Mouse (Mus musculus): Measurements from ENCODE around the gene Dagla. TPM values are rescaled to one million over a fixed set of nuclear protein-coding genes. Genes with fewer than 3 reads are reported as not detected.

Gene Dagla
- total and polyA plus RNA-seq, 2 experiments: 0.18 to 0.93 TPM

DNA sequence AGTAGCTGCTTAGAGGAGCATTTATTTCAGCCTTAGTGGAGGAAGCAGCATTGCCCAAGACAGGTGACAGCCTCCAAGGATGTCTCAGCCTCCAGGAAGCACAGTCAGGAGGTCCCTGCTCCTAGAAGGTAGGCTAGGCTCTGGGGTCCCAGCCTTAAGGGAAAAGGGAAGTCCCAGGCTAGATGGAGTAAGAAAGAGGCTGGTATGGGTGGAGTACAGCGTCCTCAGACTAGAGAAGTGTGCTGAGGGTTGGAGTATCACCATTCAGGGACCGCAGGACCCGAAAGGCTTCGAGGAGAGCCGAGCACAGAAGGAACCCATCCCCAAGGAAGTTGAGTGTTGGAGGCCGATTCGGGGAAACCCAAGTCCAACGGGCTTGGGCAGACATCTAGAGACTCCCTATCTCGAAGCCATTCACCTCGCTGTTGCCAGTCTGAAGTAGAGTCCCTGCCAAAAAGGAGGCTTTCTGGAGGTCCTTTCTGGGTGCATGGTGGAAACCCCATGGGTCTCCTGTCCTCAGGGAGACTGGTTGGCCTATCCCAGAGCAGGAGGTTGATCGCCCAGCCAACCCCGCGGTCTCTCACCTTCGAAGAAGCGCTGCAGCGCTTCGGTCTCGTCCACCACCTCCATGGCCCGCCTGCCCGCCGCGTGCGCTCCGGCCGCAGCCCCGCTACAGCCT, 64.6 kb downstream of the Dagla start:
- H3K9ac ChIP-seq (ENCODE audit: low read depth, low read length): peak overlapping the region; percentile 91
- under 1% methylated on average over 26 of the region's 26 CpGs for WGBS
- peak; percentile 40 for DNase-seq (ENCODE audit: extremely low read depth, low read depth, low spot score)
- H3K27ac ChIP-seq (replicated peaks; ENCODE audit: insufficient read depth, low read depth, low read length): peak overlapping the region; percentile 54
- peaks cover 19% of the 10 kb centered on the region; the same call in 1 of the 2 replicates for H3K79me2 ChIP-seq (ENCODE audit: control insufficient read depth, insufficient read depth, low read length)
- peak overlapping the region; percentile 77 for H3K4me3 ChIP-seq (ENCODE audit: insufficient read depth, low read depth, low read length)
- peaks cover 25% of the 10 kb centered on the region for H3K4me1 ChIP-seq (ENCODE audit: control insufficient read depth, insufficient read depth, low read length)
- no peak for TF ChIP-seq POLR2A (IDR thresholded peaks at IDR 0.05; ENCODE audit: extremely low read depth, insufficient read depth, low read length)
- no peak for TF ChIP-seq CTCF (IDR thresholded peaks at IDR 0.05; ENCODE audit: low read depth, low read length)
- H3K36me3 ChIP-seq (ENCODE audit: control insufficient read depth, insufficient read depth, low read length): no peaks in the 10 kb centered on the region
- H3K27me3 ChIP-seq (ENCODE audit: control insufficient read depth, insufficient read depth, low read length): no peaks in the 10 kb centered on the region

DNA sequence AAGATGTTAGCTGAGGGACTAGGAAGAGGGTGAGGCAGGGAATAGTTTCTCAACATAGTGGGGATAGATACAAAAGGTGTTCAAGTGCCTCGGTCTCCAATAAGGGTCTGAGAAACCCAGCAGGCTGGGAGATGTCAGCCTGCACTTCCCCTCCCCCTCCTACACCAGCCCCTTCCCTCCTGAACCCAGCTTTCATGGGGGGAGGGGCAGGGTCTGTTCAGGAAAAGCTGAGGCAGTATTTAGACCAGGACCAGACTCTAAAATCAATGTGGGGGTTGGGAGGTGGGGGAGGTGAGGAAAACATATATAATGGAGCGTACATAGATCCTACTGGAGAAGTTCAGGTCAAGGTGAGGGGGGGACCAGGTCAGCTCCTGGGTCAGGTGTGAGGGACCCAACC, 65.3 kb downstream of the Dagla start:
- H3K27me3 ChIP-seq (ENCODE audit: control insufficient read depth, insufficient read depth, low read length): no peaks in the 10 kb centered on the region
- H3K79me2 ChIP-seq (ENCODE audit: control insufficient read depth, insufficient read depth, low read length): peaks cover 26% of the 10 kb centered on the region; the same call in 1 of the 2 replicates
- H3K4me1 ChIP-seq (ENCODE audit: control insufficient read depth, insufficient read depth, low read length): peaks cover 31% of the 10 kb centered on the region
- peak overlapping the region; percentile 77; the same call in 1 of the 2 replicates for H3K4me3 ChIP-seq (ENCODE audit: insufficient read depth, low read depth, low read length)
- peak overlapping the region; percentile 91; the same call in 1 of the 2 replicates for H3K9ac ChIP-seq (ENCODE audit: low read depth, low read length)
- WGBS: 28% methylated on average over 2 of the region's 2 CpGs
- TF ChIP-seq POLR2A (IDR thresholded peaks at IDR 0.05; ENCODE audit: extremely low read depth, insufficient read depth, low read length): no peak
- TF ChIP-seq CTCF (IDR thresholded peaks at IDR 0.05; ENCODE audit: low read depth, low read length): no peak
- no peaks in the 10 kb centered on the region for H3K36me3 ChIP-seq (ENCODE audit: control insufficient read depth, insufficient read depth, low read length)
- no peak for DNase-seq (ENCODE audit: extremely low read depth, low read depth, low spot score)
- no peak overlapping the region for H3K27ac ChIP-seq (replicated peaks; ENCODE audit: insufficient read depth, low read depth, low read length)

DNA sequence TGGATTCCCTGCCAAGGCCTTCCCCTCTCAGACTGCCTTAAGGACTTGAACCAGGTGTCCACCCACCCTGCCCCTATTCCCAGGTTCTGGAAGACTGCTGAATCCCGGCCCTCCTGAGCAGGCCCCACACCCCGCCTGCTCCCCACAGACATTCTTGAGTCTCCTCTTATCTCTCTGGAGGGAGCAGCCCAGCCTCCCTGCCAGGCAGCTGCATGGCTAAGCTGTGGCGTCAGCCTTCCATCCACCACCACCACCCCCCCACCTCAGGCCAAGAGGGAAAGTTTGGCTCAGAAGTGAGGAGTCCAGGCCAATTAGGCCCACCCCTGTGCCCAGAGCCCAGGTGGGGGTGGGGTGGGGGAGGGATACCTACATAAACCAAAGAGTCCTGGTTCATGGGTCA, 66.2 kb downstream of the Dagla start:
- 57% methylated on average over 3 of the region's 3 CpGs for WGBS
- TF ChIP-seq POLR2A (IDR thresholded peaks at IDR 0.05; ENCODE audit: extremely low read depth, insufficient read depth, low read length): no peak
- no peak for TF ChIP-seq CTCF (IDR thresholded peaks at IDR 0.05; ENCODE audit: low read depth, low read length)
- no peak overlapping the region for H3K4me3 ChIP-seq (ENCODE audit: insufficient read depth, low read depth, low read length)
- peaks cover 31% of the 10 kb centered on the region for H3K4me1 ChIP-seq (ENCODE audit: control insufficient read depth, insufficient read depth, low read length)
- no peak for DNase-seq (ENCODE audit: extremely low read depth, low read depth, low spot score)
- H3K27me3 ChIP-seq (ENCODE audit: control insufficient read depth, insufficient read depth, low read length): no peaks in the 10 kb centered on the region
- peaks cover 29% of the 10 kb centered on the region; the same call in 1 of the 2 replicates for H3K79me2 ChIP-seq (ENCODE audit: control insufficient read depth, insufficient read depth, low read length)
- H3K36me3 ChIP-seq (ENCODE audit: control insufficient read depth, insufficient read depth, low read length): no peaks in the 10 kb centered on the region
- H3K27ac ChIP-seq (replicated peaks; ENCODE audit: insufficient read depth, low read depth, low read length): no peak overlapping the region
- H3K9ac ChIP-seq (ENCODE audit: low read depth, low read length): no peak overlapping the region

DNA sequence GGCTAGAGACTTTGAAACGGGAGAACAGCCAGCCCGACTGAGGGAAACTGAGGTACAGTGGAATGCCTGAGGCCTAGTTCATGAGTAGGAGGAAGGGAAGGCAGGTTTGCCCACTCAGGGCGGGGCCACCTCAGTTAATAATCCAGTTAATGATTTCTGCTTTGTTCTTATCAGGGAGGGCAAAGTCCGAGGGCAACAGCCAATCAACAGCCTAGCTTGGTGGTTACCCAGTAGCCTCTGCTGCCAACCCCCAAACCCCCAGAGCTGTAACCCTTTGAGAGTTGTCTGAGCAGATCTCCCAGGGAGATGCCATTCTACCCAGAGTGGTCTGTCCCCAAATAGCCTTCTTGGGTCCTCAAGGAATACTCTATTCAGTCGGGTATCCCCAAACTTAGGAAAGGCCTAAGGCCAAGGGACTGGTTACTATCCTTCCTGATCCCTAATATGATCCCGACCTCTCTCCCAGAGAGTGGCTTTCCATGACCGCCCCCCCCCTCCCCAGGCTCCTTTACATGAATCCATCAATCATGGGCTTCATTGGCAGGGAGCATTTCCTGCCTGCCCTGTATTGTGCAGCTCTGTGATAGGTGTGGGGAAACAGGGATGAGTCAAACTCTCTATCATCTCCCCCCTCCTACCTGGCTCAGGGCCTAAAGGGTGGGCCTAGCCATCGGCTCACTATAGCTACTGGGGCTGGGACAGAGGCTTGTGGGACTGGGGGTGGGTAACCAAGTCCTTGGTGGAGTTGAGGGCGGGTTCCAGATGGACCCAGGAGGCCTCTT, 68.7 kb downstream of the Dagla start:
- H3K9ac ChIP-seq (ENCODE audit: low read depth, low read length): peak overlapping the region; percentile 32
- TF ChIP-seq POLR2A (IDR thresholded peaks at IDR 0.05; ENCODE audit: extremely low read depth, insufficient read depth, low read length) (no peak), CTCF (IDR thresholded peaks at IDR 0.05; ENCODE audit: low read depth, low read length) (no peak)
- H3K36me3 ChIP-seq (ENCODE audit: control insufficient read depth, insufficient read depth, low read length): no peaks in the 10 kb centered on the region
- H3K27me3 ChIP-seq (ENCODE audit: control insufficient read depth, insufficient read depth, low read length): no peaks in the 10 kb centered on the region
- peak; percentile 93 for DNase-seq (ENCODE audit: extremely low read depth, low read depth, low spot score)
- H3K4me1 ChIP-seq (ENCODE audit: control insufficient read depth, insufficient read depth, low read length): peaks cover 31% of the 10 kb centered on the region
- peak overlapping the region; percentile 5; the same call in 1 of the 2 replicates for H3K4me3 ChIP-seq (ENCODE audit: insufficient read depth, low read depth, low read length)
- H3K79me2 ChIP-seq (ENCODE audit: control insufficient read depth, insufficient read depth, low read length): peaks cover 37% of the 10 kb centered on the region
- 21% methylated on average over 9 of the region's 9 CpGs for WGBS
- H3K27ac ChIP-seq (replicated peaks; ENCODE audit: insufficient read depth, low read depth, low read length): peak overlapping the region; percentile 93

DNA sequence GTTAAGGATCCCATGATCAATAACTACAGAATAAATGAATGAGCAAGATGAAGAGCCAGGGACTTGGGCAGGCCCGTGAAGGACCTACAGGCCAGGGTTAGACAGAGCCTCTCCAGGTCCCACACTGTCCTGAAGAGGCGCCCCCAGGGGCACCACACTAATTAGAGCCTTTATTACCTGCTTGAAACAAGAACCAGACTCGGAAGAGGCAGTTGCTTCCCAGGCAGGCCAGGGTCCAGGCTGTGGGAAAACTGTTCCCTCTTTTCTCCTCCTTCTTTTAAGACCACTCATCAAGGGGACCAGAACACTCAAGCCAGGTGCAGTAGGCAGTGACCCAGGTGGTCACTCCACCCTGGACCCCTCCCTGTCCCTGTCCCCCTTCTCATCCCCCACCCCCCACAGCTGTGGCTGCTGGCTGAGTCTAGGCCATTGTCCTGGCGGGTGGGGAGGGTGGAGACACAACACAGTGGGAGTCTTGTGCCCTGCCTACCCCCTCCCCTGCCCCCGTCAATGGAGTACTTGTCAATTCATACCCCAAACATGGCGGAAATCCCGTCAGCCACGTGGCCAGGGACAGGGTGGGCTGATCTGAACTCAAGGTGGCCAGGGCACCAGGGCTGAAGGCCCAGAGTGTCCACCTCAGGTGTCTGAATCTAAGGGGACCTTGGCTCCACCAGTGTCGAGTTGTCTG, 72.2 kb downstream of the Dagla start:
- H3K4me3 ChIP-seq (ENCODE audit: insufficient read depth, low read depth, low read length): no peak overlapping the region
- H3K4me1 ChIP-seq (ENCODE audit: control insufficient read depth, insufficient read depth, low read length): peaks cover 18% of the 10 kb centered on the region
- H3K27ac ChIP-seq (replicated peaks; ENCODE audit: insufficient read depth, low read depth, low read length): no peak overlapping the region
- TF ChIP-seq CTCF (IDR thresholded peaks at IDR 0.05; ENCODE audit: low read depth, low read length): no peak
- no peak for TF ChIP-seq POLR2A (IDR thresholded peaks at IDR 0.05; ENCODE audit: extremely low read depth, insufficient read depth, low read length)
- 77% methylated on average over 9 of the region's 9 CpGs for WGBS
- peaks cover 19% of the 10 kb centered on the region for H3K79me2 ChIP-seq (ENCODE audit: control insufficient read depth, insufficient read depth, low read length)
- no peaks in the 10 kb centered on the region for H3K36me3 ChIP-seq (ENCODE audit: control insufficient read depth, insufficient read depth, low read length)
- H3K27me3 ChIP-seq (ENCODE audit: control insufficient read depth, insufficient read depth, low read length): no peaks in the 10 kb centered on the region
- DNase-seq (ENCODE audit: extremely low read depth, low read depth, low spot score): no peak
- no peak overlapping the region for H3K9ac ChIP-seq (ENCODE audit: low read depth, low read length)

All from liver, adult 2 months (tissue).